Mouse (Mus musculus) spleen, postnatal 36 days (tissue): Measurements from ENCODE around the gene Olfr1152.

Experiments used
- DNase-seq, 2 experiments: peaks; one replicate each; pipeline ENCODE4 v3.0.0; 2022; ENCODE audit warnings: low spot score in 2 of 2, mixed read lengths in 1 of 2

The Olfr1152 gene

DNA sequence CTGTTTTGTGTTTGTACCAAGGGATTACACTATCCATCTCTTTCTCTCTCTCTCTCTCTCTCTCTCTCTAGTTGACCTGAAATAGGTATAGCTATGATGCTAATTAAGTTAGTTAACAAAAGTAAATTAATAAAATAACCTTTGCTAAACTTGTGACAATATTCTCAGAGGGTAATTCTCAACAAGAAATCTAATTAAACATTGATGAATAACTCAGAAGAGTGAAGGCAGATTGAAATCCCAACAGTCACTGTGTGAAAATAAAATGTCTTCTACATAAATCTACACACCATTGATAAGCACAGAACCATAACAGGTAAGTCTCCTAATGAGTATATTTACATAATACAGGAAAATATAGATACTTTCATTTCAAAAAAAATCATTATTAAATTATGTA lies at the start of gene Olfr1152:
Gene Olfr1152, plus strand, starts transcription at position 301 of the 400 bp plus-strand sequence.
- DNase-seq, result no peak

DNA sequence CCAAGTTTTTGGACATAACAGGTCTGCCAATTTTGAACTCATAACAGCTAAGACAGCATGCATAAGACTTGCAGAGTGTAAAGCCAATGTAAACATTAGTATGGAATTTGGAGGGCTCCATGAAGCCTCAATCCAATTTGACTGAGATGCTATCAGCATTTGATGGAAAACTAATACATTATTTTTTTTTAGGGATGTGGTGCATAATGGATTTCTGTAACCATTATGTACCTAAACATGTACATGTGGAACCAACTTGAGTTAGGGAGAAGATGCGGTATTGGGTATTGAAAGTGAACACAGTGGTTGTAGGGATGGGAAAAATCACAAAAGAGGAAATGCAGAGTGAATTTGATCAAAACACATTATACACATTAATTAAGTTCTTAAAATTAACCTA lies 36.1 kb upstream of the Olfr1152 start, which contains the start of gene Olfr1148:
Gene Olfr1148, plus strand, starts transcription at position 301 of the 400 bp plus-strand sequence.
- DNase-seq, result no peak

DNA sequence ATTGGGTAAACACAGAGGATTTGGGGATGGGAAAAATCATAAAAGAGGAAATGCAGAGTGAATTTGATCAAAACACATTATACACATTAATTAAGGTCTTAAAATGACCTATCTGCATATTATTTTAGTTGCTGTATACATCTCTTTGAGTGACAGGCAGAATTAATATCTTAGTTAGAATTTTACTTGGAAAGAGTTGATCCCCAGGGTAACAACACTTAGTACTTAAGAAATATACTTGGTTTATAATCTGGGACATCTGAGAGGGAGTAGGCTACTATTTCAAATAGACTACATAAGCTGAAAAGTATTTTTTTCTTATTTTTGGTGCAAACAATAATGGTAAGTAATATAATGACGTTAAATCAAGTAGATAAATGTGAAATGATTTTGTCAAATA lies 22.6 kb upstream of the Olfr1152 start, which contains the start of gene Olfr1150-ps1:
Gene Olfr1150-ps1, plus strand, starts transcription at position 301 of the 400 bp plus-strand sequence.
- DNase-seq, result no peak

DNA sequence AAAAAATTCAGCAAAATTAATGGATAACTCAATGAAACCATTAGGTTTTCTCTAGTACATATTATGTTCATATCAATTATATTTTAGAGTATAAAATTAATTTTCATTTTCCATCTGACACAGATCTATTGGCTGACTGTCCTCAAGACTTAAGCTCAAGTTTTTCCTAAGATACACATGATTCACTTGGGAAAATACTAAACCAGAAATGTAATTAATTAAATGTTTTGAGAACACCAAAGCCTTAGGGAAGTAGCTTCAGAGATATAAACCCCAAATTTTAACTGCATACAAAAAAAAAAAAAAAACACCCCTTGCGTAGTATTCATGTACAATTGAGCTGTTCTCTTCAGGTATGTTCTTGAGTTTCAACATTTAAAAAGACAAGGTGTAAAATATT lies 10.7 kb upstream of the Olfr1152 start, which contains the start of gene Olfr1151:
Gene Olfr1151, plus strand, starts transcription at position 301 of the 400 bp plus-strand sequence.
- DNase-seq, result no peak

DNA sequence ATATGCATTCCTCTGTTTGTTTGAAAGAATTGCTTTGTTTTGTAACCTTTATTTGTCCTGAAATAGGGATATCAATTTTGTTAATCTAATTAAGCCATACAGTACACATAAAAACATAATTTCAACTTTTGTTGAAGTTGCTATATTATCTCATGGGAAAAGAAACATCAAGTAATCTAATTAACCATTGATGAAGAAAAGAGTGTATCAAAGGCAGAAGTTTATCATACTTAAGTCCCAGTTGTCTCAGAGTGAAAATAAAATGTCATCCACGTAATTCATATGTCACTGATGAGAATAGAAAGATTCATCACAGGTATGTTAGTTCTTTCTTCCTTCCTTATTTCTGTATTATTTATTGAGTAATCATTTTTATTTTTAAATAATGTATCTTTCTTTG lies 28.4 kb downstream of the Olfr1152 start, which contains the start of gene Olfr1153:
Gene Olfr1153, plus strand, starts transcription at position 301 of the 400 bp plus-strand sequence.
- no peak for DNase-seq

DNA sequence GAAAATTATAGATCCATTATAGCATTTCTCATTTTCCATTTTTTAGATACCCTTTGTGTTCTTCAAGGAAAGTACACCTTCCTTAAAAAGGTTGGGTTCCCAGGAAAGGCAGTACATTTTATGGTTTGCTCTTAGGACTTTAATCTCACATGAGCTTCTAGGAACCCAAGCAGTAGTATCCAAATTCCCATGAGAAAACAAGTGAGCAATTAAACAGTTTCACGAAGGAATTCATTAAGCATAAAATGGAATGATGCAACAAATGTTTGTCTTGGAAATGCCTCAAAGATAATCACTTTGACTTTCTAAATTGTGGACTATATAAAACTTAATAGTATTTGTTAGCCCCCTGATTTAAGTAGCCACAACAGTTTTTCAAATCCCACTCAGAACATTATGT lies 38.8 kb downstream of the Olfr1152 start, which contains the start of gene Olfr1154:
Gene Olfr1154, minus strand, starts transcription at position 101 of the 400 bp plus-strand sequence.
- DNase-seq, result no peak
